ENCODE assay signal across 18 mouse cellular contexts in genomic region chr17:42717161-42717560, GRCm38 (mm10). TPM values are rescaled to one million over a fixed set of nuclear protein-coding genes. Genes with fewer than 3 reads are reported as not detected.
A peak's percentile ranks its signal among the peaks of the same experiment; 100 is the strongest.
DNase-seq lines count a peak whose midpoint lies in the region; ATAC-seq and TF ChIP-seq lines count a peak whose summit lies in the region.
"Had no signal": no experiment of that assay in that cellular context is flagged by ENCODE, and none has a peak within 500 bp of the region (broad histone marks: within the 10 kb centered on the region; RNA-seq: fewer than 3 reads in every experiment).

No protein-coding gene starts in this region.

- no peaks in the 10 kb centered on the region for H3K36me3 ChIP-seq in E14TG2a.4 (ENCODE audit: insufficient read depth, low read length)
- H3K36me3 ChIP-seq in forebrain, embryonic 16.5 days (ENCODE audit: control insufficient read depth, insufficient read depth), result no peaks in the 10 kb centered on the region
- H3K36me3 ChIP-seq in heart, embryonic 12.5 days, result no peaks in the 10 kb centered on the region
- H3K36me3 ChIP-seq in forebrain, embryonic 11.5 days (ENCODE audit: control insufficient read depth, insufficient read depth, low read length), result no peaks in the 10 kb centered on the region
- H3K36me3 ChIP-seq: forebrain, embryonic 15.5 days; hindbrain, embryonic 13.5 days; limb, embryonic 15.5 days; midbrain, embryonic 15.5 days; stomach, embryonic 15.5 days had no signal

- no peaks in the 10 kb centered on the region for H3K4me1 ChIP-seq in E14TG2a.4 (replicated peaks; ENCODE audit: low read depth, low read length)
- H3K4me1 ChIP-seq in forebrain, embryonic 16.5 days (replicated peaks; ENCODE audit: control insufficient read depth, insufficient read depth, low read length), result no peaks in the 10 kb centered on the region
- H3K4me1 ChIP-seq in heart, embryonic 12.5 days (replicated peaks), result no peaks in the 10 kb centered on the region
- H3K4me1 ChIP-seq in forebrain, embryonic 11.5 days (replicated peaks; ENCODE audit: control insufficient read depth, insufficient read depth, low read length), result no peaks in the 10 kb centered on the region
- H3K4me1 ChIP-seq: forebrain, embryonic 15.5 days; hindbrain, embryonic 13.5 days; limb, embryonic 15.5 days; midbrain, embryonic 15.5 days; stomach, embryonic 15.5 days had no signal

- H3K27me3 ChIP-seq in E14TG2a.4 (ENCODE audit: insufficient read depth, low read length), result no peaks in the 10 kb centered on the region
- H3K27me3 ChIP-seq in forebrain, embryonic 16.5 days (replicated peaks; ENCODE audit: control insufficient read depth, insufficient read depth, low read length), result no peaks in the 10 kb centered on the region
- H3K27me3 ChIP-seq in heart, embryonic 12.5 days (replicated peaks), result no peaks in the 10 kb centered on the region
- no peaks in the 10 kb centered on the region for H3K27me3 ChIP-seq in forebrain, embryonic 11.5 days (ENCODE audit: control insufficient read depth, insufficient read depth, low read length)
- H3K27me3 ChIP-seq: forebrain, embryonic 15.5 days; hindbrain, embryonic 13.5 days; limb, embryonic 15.5 days; midbrain, embryonic 15.5 days; stomach, embryonic 15.5 days had no signal

- no peak for ATAC-seq in forebrain, embryonic 16.5 days
- ATAC-seq in heart, embryonic 12.5 days (ENCODE audit: insufficient number of reproducible peaks, low FRiP score), result no peak
- ATAC-seq in forebrain, embryonic 11.5 days (replicated peaks; ENCODE audit: low FRiP score), result no peak
- ATAC-seq: forebrain, embryonic 15.5 days; midbrain, embryonic 15.5 days had no signal

- H3K27ac ChIP-seq in layer of hippocampus, adult 2 months, result no peak overlapping the region
- H3K27ac ChIP-seq in forebrain, embryonic 16.5 days (ENCODE audit: low read length), result no peak overlapping the region
- no peak overlapping the region for H3K27ac ChIP-seq in heart, embryonic 12.5 days (ENCODE audit: poor library complexity, severe bottlenecking)
- H3K27ac ChIP-seq in forebrain, embryonic 11.5 days (ENCODE audit: low read depth, low read length), result no peak overlapping the region
- H3K27ac ChIP-seq: forebrain, embryonic 15.5 days; hindbrain, embryonic 13.5 days; limb, embryonic 15.5 days; midbrain, embryonic 15.5 days; stomach, embryonic 15.5 days had no signal

- H3K4me2 ChIP-seq in forebrain, embryonic 16.5 days (ENCODE audit: low read length), result no peak overlapping the region
- no peak overlapping the region for H3K4me2 ChIP-seq in heart, embryonic 12.5 days
- no peak overlapping the region for H3K4me2 ChIP-seq in forebrain, embryonic 11.5 days (ENCODE audit: low read depth, low read length, severe bottlenecking)
- H3K4me2 ChIP-seq: forebrain, embryonic 15.5 days; hindbrain, embryonic 13.5 days; limb, embryonic 15.5 days; midbrain, embryonic 15.5 days; stomach, embryonic 15.5 days had no signal

- H3K9ac ChIP-seq in forebrain, embryonic 16.5 days (replicated peaks; ENCODE audit: low read depth, low read length), result no peak overlapping the region
- H3K9ac ChIP-seq in heart, embryonic 12.5 days, result no peak overlapping the region
- no peak overlapping the region for H3K9ac ChIP-seq in forebrain, embryonic 11.5 days (ENCODE audit: low read length)
- H3K9ac ChIP-seq: forebrain, embryonic 15.5 days; hindbrain, embryonic 13.5 days; limb, embryonic 15.5 days; midbrain, embryonic 15.5 days; stomach, embryonic 15.5 days had no signal

- H3K9me3 ChIP-seq in E14TG2a.4 (ENCODE audit: low read length), result no peaks in the 10 kb centered on the region
- no peaks in the 10 kb centered on the region for H3K9me3 ChIP-seq in forebrain, embryonic 16.5 days (ENCODE audit: control insufficient read depth, low read length)
- no peaks in the 10 kb centered on the region for H3K9me3 ChIP-seq in heart, embryonic 12.5 days (replicated peaks)
- no peaks in the 10 kb centered on the region for H3K9me3 ChIP-seq in forebrain, embryonic 11.5 days (ENCODE audit: control insufficient read depth, low read length)
- H3K9me3 ChIP-seq: forebrain, embryonic 15.5 days; hindbrain, embryonic 13.5 days; limb, embryonic 15.5 days; midbrain, embryonic 15.5 days; stomach, embryonic 15.5 days had no signal

- H3K4me3 ChIP-seq in layer of hippocampus, adult 2 months, result no peak overlapping the region
- H3K4me3 ChIP-seq in E14TG2a.4 (replicated peaks; ENCODE audit: low read length), result no peak overlapping the region
- no peak overlapping the region for H3K4me3 ChIP-seq in forebrain, embryonic 16.5 days (replicated peaks; ENCODE audit: low read length)
- no peak overlapping the region for H3K4me3 ChIP-seq in heart, embryonic 12.5 days
- no peak overlapping the region for H3K4me3 ChIP-seq in forebrain, embryonic 11.5 days (ENCODE audit: low read depth, low read length)
- H3K4me3 ChIP-seq: forebrain, embryonic 15.5 days; hindbrain, embryonic 13.5 days; limb, embryonic 15.5 days; midbrain, embryonic 15.5 days; stomach, embryonic 15.5 days had no signal

- no peak for DNase-seq in layer of hippocampus, adult 2 months (ENCODE audit: low spot score in 2 of 2)
- DNase-seq in layer of hippocampus, adult 9-11 months, result no peak
- DNase-seq in 416B (ENCODE audit: low read depth), result peak; percentile 38
- peak; percentile 8 for DNase-seq in c-Kit-positive CD71-negative TER-119-negative erythroid progenitor cells, embryonic 14.5 days (ENCODE audit: low read depth)
- no peak for DNase-seq in forebrain, embryonic 11.5 days (ENCODE audit: low spot score)
- DNase-seq: adrenal gland, adult 2 months; cerebellum, postnatal 25 days; gastrocnemius, postnatal 10 days; kidney, adult 18-20 months; thymus, postnatal 36 days had no signal

- 58% methylated on average over 3 of the region's 3 CpGs for WGBS in forebrain, embryonic 16.5 days
- 42% methylated on average over 3 of the region's 3 CpGs for WGBS in heart, embryonic 12.5 days
- WGBS in forebrain, embryonic 11.5 days, result 48% methylated on average over 3 of the region's 3 CpGs

- TF ChIP-seq CTCF in layer of hippocampus, adult 2 months (conservative IDR thresholded peaks at IDR 0.05), result peak; percentile 77
- TF ChIP-seq CTCF in E14TG2a.4 (conservative IDR thresholded peaks at IDR 0.05; ENCODE audit: low read length), result peak; percentile 74

RNA-seq across cellular contexts. Expression of gene Adgrf2, which starts 24.8 kb away (rescaled TPM):
- under 1 TPM; 0.71 to 0.74 TPM for total RNA-seq in layer of hippocampus, adult 2 months (2021)
- 0.20 and 0.21 TPM in 2 replicates for polyA plus RNA-seq in forebrain, embryonic 16.5 days (2015; fragmentation: Nextera tagmentation; extraction: Ambion mirVana)
- polyA plus RNA-seq in heart, embryonic 12.5 days (2016; fragmentation: Nextera tagmentation; extraction: Ambion mirVana), result 0.11 and 0.18 TPM in 2 replicates
- 0.07 TPM in 1 of 2 replicates, not detected in the other for polyA plus RNA-seq in forebrain, embryonic 11.5 days (2014; fragmentation: Nextera tagmentation; extraction: Ambion mirVana)
- total RNA-seq: adrenal gland, adult 2 months had no signal

RNA-seq across cellular contexts. Expression of gene Adgrf4, which starts 25.1 kb away (rescaled TPM):
- 1 to 10 TPM; 1.3 to 2.1 TPM for total RNA-seq in layer of hippocampus, adult 2 months (2021)
- 0.16 and 0.22 TPM in 2 replicates for polyA plus RNA-seq in forebrain, embryonic 16.5 days (2015; fragmentation: Nextera tagmentation; extraction: Ambion mirVana)
- polyA plus RNA-seq in heart, embryonic 12.5 days (2016; fragmentation: Nextera tagmentation; extraction: Ambion mirVana), result 0.18 TPM in 1 of 2 replicates, not detected in the other
- not detected in 2 replicates for polyA plus RNA-seq in forebrain, embryonic 11.5 days (2014; fragmentation: Nextera tagmentation; extraction: Ambion mirVana)

Comparison
In these comparisons a context has a peak if more than half of its experiments do, and no peak if none do; other contexts are left out.
1. DNase-seq: peak in 416B (single experiment) and c-Kit-positive CD71-negative TER-119-negative erythroid progenitor cells, embryonic 14.5 days (single experiment); none in layer of hippocampus, adult 2 months (0 of 2), layer of hippocampus, adult 9-11 months (single experiment) and forebrain, embryonic 11.5 days (single experiment).